Comparison of ENCODE assay signal across 31 mouse cellular contexts in genomic region chr1:97628016-97628415, GRCm38 (mm10). TPM values are rescaled to one million over a fixed set of nuclear protein-coding genes. Genes with fewer than 3 reads are reported as not detected.
DNase-seq lines count a peak whose midpoint lies in the region; ATAC-seq lines count a peak whose summit lies in the region.
"Had no signal": no experiment of that assay in that cellular context is flagged by ENCODE, and none has a peak within 500 bp of the region (broad histone marks: within the 10 kb centered on the region; RNA-seq: fewer than 3 reads in every experiment).

No protein-coding gene starts in this region.

- WGBS in midbrain, embryonic 10.5 days, result 85% methylated on average over 8 of the region's 8 CpGs
- WGBS in midbrain, embryonic 15.5 days, result 62% methylated on average over 8 of the region's 8 CpGs

- peaks cover 62% of the 10 kb centered on the region for H3K4me1 ChIP-seq in midbrain, embryonic 10.5 days
- peaks cover 14% of the 10 kb centered on the region for H3K4me1 ChIP-seq in midbrain, embryonic 15.5 days
- H3K4me1 ChIP-seq: heart, embryonic 10.5 days; heart, embryonic 15.5 days; neural tube, embryonic 12.5 days had no signal

- peak; percentile 37 to 50 for DNase-seq in cerebellum, postnatal 10 days
- DNase-seq in cerebellum, adult 11-12 months, result no peak
- DNase-seq in heart, adult 11 months, result peak; percentile 68
- no peak for DNase-seq in heart, adult 18-20 months
- DNase-seq in midbrain, embryonic 10.5 days (ENCODE audit: low spot score), result no peak
- DNase-seq in gastrocnemius, postnatal 25 days, result peak; percentile 40
- DNase-seq in ovary, postnatal 36 days (ENCODE audit: low spot score), result no peak
- DNase-seq: adrenal gland, postnatal 10 days; cerebellum, adult 18-20 months; cerebellum, postnatal 36 days; kidney, adult 8-10 months; kidney, postnatal 4 days; layer of hippocampus, postnatal 36 days; liver; lung, adult 2 months; lung, postnatal 10 days; right cerebral cortex, postnatal 25 days; spleen, adult 18-20 months; thymus, adult 18-20 months; thymus, postnatal 25 days had no signal

- no peak overlapping the region for H3K4me3 ChIP-seq in midbrain, embryonic 10.5 days
- H3K4me3 ChIP-seq in midbrain, embryonic 15.5 days, result no peak overlapping the region
- H3K4me3 ChIP-seq: heart, embryonic 10.5 days; heart, embryonic 15.5 days; myocyte; neural tube, embryonic 12.5 days had no signal

- peak overlapping the region; percentile 17; the same call in 1 of the 2 replicates for H3K27ac ChIP-seq in midbrain, embryonic 10.5 days (replicated peaks)
- no peak overlapping the region for H3K27ac ChIP-seq in midbrain, embryonic 15.5 days
- H3K27ac ChIP-seq: heart, embryonic 10.5 days; heart, embryonic 15.5 days; kidney, postnatal 0 days; liver, embryonic 14.5 days; macrophage; neural tube, embryonic 12.5 days had no signal

- no peaks in the 10 kb centered on the region for H3K27me3 ChIP-seq in midbrain, embryonic 10.5 days (ENCODE audit: low read depth, poor library complexity, severe bottlenecking)
- no peaks in the 10 kb centered on the region for H3K27me3 ChIP-seq in midbrain, embryonic 15.5 days (replicated peaks)
- H3K27me3 ChIP-seq: CH12.LX; heart, embryonic 15.5 days; neural tube, embryonic 12.5 days had no signal

- H3K9me3 ChIP-seq in midbrain, embryonic 10.5 days (replicated peaks), result no peaks in the 10 kb centered on the region
- H3K9me3 ChIP-seq in midbrain, embryonic 15.5 days, result no peaks in the 10 kb centered on the region
- H3K9me3 ChIP-seq: heart, embryonic 10.5 days; heart, embryonic 15.5 days; neural tube, embryonic 12.5 days had no signal

- H3K36me3 ChIP-seq in midbrain, embryonic 10.5 days, result no peaks in the 10 kb centered on the region
- no peaks in the 10 kb centered on the region for H3K36me3 ChIP-seq in midbrain, embryonic 15.5 days (replicated peaks)
- H3K36me3 ChIP-seq: heart, embryonic 10.5 days; heart, embryonic 15.5 days; neural tube, embryonic 12.5 days had no signal

- ATAC-seq in midbrain, embryonic 15.5 days (replicated peaks), result no peak
- ATAC-seq: forebrain, embryonic 14.5 days; intestine, embryonic 16.5 days had no signal

- no peak overlapping the region for H3K9ac ChIP-seq in midbrain, embryonic 15.5 days
- H3K9ac ChIP-seq: heart, embryonic 15.5 days; liver, embryonic 14.5 days; neural tube, embryonic 12.5 days had no signal

- H3K4me2 ChIP-seq in midbrain, embryonic 15.5 days, result no peak overlapping the region
- H3K4me2 ChIP-seq: heart, embryonic 15.5 days; neural tube, embryonic 12.5 days had no signal

RNA-seq across cellular contexts. Expression of gene D1Ertd622e, which starts 33.9 kb away (rescaled TPM):
- 1 to 10 TPM; 3.1 to 4.9 TPM for total RNA-seq in heart, adult 18-20 months (2021)
- polyA plus RNA-seq in midbrain, embryonic 10.5 days (2016; fragmentation: Nextera tagmentation; extraction: Ambion mirVana), result 39.0 and 39.8 TPM in 2 replicates
- polyA plus RNA-seq in midbrain, embryonic 15.5 days (2015; fragmentation: Nextera tagmentation; extraction: Ambion mirVana), result 57.8 and 65.8 TPM in 2 replicates
- 10 to 100 TPM; 11.5 to 12.3 TPM for total RNA-seq in gastrocnemius, postnatal 25 days (2021)

Comparison
In these comparisons a context has a peak if more than half of its experiments do, and no peak if none do; other contexts are left out.
1. DNase-seq: peak in cerebellum, postnatal 10 days (2 of 2), heart, adult 11 months (single experiment) and gastrocnemius, postnatal 25 days (single experiment); none in cerebellum, adult 11-12 months (single experiment), heart, adult 18-20 months (0 of 2), midbrain, embryonic 10.5 days (single experiment) and ovary, postnatal 36 days (single experiment).